Mouse (Mus musculus): ENCODE data around the gene Mosmo. TPM values are rescaled to one million over a fixed set of nuclear protein-coding genes. Genes with fewer than 3 reads are reported as not detected.

The Mosmo gene
- polyA plus RNA-seq, 1 experiment from 2014 or later: 13.5 TPM

DNA sequence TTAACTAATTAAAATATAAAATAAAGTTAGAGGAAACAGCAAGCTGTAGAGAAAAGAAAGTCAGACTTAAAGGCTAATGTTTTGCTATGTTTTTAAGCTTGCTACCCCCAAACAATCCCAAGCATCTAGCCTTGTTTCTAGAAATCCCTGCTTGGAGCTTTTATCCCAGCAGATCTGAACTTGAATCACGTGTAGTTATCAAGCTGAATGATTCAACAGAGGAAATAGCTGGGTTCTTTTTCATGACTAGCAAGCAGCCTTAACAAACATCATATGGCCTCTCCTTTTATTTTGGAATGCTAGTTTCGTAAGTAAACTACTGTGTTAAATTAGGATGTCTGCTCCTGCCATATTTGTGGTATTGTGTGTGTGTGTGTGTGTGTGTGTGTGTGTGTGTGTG is 39.8 kb downstream of the Mosmo start:
- H3K27me3 ChIP-seq (ENCODE audit: low read depth, poor library complexity, severe bottlenecking): no peaks in the 10 kb centered on the region
- no peaks in the 10 kb centered on the region for H3K9me3 ChIP-seq (replicated peaks)
- H3K4me3 ChIP-seq: no peak overlapping the region
- WGBS: 71% methylated on average over 2 of the region's 2 CpGs
- H3K27ac ChIP-seq: no peak overlapping the region
- peaks cover 17% of the 10 kb centered on the region for H3K4me1 ChIP-seq
- no peak for DNase-seq (ENCODE audit: low spot score)
- H3K36me3 ChIP-seq: peaks cover 21% of the 10 kb centered on the region

- Histone ChIP-seq H3K4me3 (no peak overlapping the region), H3K4me1 (peaks cover 17% of the 10 kb centered on the region), H3K27me3 (ENCODE audit: low read depth, poor library complexity, severe bottlenecking) (no peaks in the 10 kb centered on the region), H3K27ac (no peak overlapping the region), H3K36me3 (peaks cover 16% of the 10 kb centered on the region), H3K9me3 (replicated peaks) (no peaks in the 10 kb centered on the region)
- no peak for DNase-seq (ENCODE audit: low spot score)
- 92% methylated on average over 5 of the region's 5 CpGs for WGBS
Observed at GRCm38 (mm10) chr7:120721051-120721450, 43.6 kb downstream of the Mosmo start.

DNA sequence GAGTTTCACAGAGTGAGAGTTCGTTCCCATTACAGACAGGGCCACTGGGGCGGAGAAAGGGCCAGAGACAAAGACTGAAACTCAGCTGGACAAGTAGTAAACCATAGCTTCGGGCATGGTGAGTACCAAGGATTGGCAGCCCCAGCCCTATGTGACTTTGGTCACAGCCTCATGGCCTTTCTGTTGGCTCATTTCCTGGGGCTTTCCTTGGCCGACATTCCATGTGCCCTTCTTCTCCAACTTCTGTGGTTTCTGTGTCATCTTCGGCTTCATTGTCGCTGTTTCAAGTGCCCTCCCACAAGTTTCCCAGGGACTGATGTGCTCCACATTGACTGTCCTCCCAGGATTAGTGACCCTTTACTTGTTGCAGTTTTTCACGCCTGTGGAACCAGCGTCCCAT is 44.0 kb downstream of the Mosmo start:
- Histone ChIP-seq H3K27ac (no peak overlapping the region), H3K9me3 (replicated peaks) (no peaks in the 10 kb centered on the region), H3K4me1 (peaks cover 17% of the 10 kb centered on the region), H3K4me3 (no peak overlapping the region), H3K36me3 (peaks cover 20% of the 10 kb centered on the region), H3K27me3 (ENCODE audit: low read depth, poor library complexity, severe bottlenecking) (no peaks in the 10 kb centered on the region)
- WGBS: 94% methylated on average over 8 of the region's 8 CpGs
- DNase-seq (ENCODE audit: low spot score): no peak

- no peak overlapping the region for H3K4me3 ChIP-seq
- H3K4me1 ChIP-seq: peaks cover 16% of the 10 kb centered on the region
- WGBS: 92% methylated on average over 4 of the region's 4 CpGs
- H3K27ac ChIP-seq: no peak overlapping the region
- peaks cover 22% of the 10 kb centered on the region for H3K36me3 ChIP-seq
- DNase-seq (ENCODE audit: low spot score): no peak
- no peaks in the 10 kb centered on the region for H3K27me3 ChIP-seq (ENCODE audit: low read depth, poor library complexity, severe bottlenecking)
- H3K9me3 ChIP-seq (replicated peaks): no peaks in the 10 kb centered on the region
Observed at GRCm38 (mm10) chr7:120722063-120722462, 44.6 kb downstream of the Mosmo start.

- 81% methylated on average over 8 of the region's 8 CpGs for WGBS
- Histone ChIP-seq H3K4me3 (no peak overlapping the region), H3K27ac (no peak overlapping the region), H3K36me3 (peaks cover 24% of the 10 kb centered on the region), H3K9me3 (replicated peaks) (no peaks in the 10 kb centered on the region), H3K4me1 (peaks cover 9% of the 10 kb centered on the region), H3K27me3 (ENCODE audit: low read depth, poor library complexity, severe bottlenecking) (no peaks in the 10 kb centered on the region)
- DNase-seq (ENCODE audit: low spot score): no peak
Observed at GRCm38 (mm10) chr7:120722839-120723278, 45.4 kb downstream of the Mosmo start.

GRCm38 (mm10) chr7:120727581-120727980 is 50.2 kb downstream of the Mosmo start:
- Histone ChIP-seq H3K4me1 (no peaks in the 10 kb centered on the region), H3K36me3 (peaks cover 28% of the 10 kb centered on the region)

GRCm38 (mm10) chr7:120729635-120730034 is 52.2 kb downstream of the Mosmo start:
- Histone ChIP-seq H3K4me3 (no peak overlapping the region), H3K9me3 (replicated peaks) (no peaks in the 10 kb centered on the region), H3K4me1 (no peaks in the 10 kb centered on the region), H3K27ac (no peak overlapping the region), H3K36me3 (peaks cover 33% of the 10 kb centered on the region), H3K27me3 (ENCODE audit: low read depth, poor library complexity, severe bottlenecking) (no peaks in the 10 kb centered on the region)
- DNase-seq (ENCODE audit: low spot score): no peak
- WGBS: 87% methylated on average over 5 of the region's 5 CpGs

More at GRCm38 (mm10) chr7:120727581-120727980, 50.2 kb downstream of the Mosmo start:
- no peak overlapping the region for H3K27ac ChIP-seq
- H3K4me3 ChIP-seq: no peak overlapping the region
- H3K27me3 ChIP-seq (ENCODE audit: low read depth, poor library complexity, severe bottlenecking): no peaks in the 10 kb centered on the region
- DNase-seq (ENCODE audit: low spot score): no peak
- H3K9me3 ChIP-seq (replicated peaks): no peaks in the 10 kb centered on the region
- 91% methylated on average over 3 of the region's 3 CpGs for WGBS

DNA sequence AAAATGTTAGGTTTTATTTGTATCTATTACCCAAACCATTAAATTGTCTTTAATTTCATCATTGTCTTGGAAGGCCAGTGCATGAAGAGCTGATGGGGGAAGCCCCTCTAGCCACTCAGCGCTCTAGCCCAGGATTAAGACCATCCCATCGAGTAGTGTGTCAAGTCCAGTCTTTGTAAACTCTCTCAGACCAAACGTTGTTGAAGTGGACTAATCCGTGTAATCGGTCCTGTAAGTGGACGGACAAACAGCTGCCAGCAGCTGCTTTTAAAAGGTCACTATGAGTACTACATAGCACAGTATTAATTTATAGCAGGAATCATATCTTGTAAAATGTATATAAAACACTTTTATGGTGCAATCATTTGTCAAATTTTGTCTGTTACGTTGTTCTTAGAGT is 55.5 kb downstream of the Mosmo start:
- no peak overlapping the region for H3K4me3 ChIP-seq
- no peak for DNase-seq (ENCODE audit: low spot score)
- no peaks in the 10 kb centered on the region for H3K4me1 ChIP-seq
- 90% methylated on average over 7 of the region's 7 CpGs for WGBS
- H3K36me3 ChIP-seq: peaks cover 24% of the 10 kb centered on the region
- no peaks in the 10 kb centered on the region for H3K27me3 ChIP-seq (ENCODE audit: low read depth, poor library complexity, severe bottlenecking)
- H3K9me3 ChIP-seq (replicated peaks): no peaks in the 10 kb centered on the region
- H3K27ac ChIP-seq: no peak overlapping the region

DNA sequence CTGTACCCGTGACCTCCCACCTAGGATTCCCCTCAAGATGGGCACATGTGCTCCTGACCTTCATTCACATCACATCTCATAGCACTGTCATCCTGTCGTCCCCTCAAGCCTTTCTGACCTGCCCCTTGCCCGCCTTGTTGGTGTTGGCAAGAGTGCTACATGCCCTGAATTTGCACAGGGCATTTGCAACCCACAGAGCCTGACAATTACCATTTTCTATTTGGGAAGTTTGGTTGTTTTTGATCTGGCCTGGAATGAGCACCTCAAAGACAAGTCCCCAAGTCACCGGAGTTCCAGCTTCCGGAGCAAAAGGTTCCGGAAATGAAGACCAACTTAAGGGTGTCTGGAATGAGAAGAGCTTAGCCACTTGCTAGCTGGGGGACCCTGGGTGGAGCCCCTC is 61.6 kb downstream of the Mosmo start, which contains the start of gene Vwa3a:
Gene Vwa3a, plus strand, starts transcription at position 301 of the 400 bp plus-strand sequence.
- no peaks in the 10 kb centered on the region for H3K9me3 ChIP-seq (replicated peaks)
- DNase-seq (ENCODE audit: low spot score): no peak
- peaks cover 9% of the 10 kb centered on the region; the same call in 1 of the 2 replicates for H3K4me1 ChIP-seq
- H3K36me3 ChIP-seq: peaks cover 5% of the 10 kb centered on the region
- WGBS: 70% methylated on average over 6 of the region's 6 CpGs
- no peaks in the 10 kb centered on the region for H3K27me3 ChIP-seq (ENCODE audit: low read depth, poor library complexity, severe bottlenecking)
- H3K4me3 ChIP-seq: no peak within 1 kb of the TSS
- H3K27ac ChIP-seq: no peak within 1 kb of the TSS

- Histone ChIP-seq H3K27me3 (ENCODE audit: low read depth, poor library complexity, severe bottlenecking) (no peaks in the 10 kb centered on the region), H3K36me3 (peaks cover 1% of the 10 kb centered on the region), H3K4me3 (no peak overlapping the region), H3K9me3 (replicated peaks) (no peaks in the 10 kb centered on the region), H3K4me1 (peaks cover 9% of the 10 kb centered on the region; the same call in 1 of the 2 replicates), H3K27ac (no peak overlapping the region)
- 16% methylated on average over 5 of the region's 5 CpGs for WGBS
- no peak for DNase-seq (ENCODE audit: low spot score)
Observed at GRCm38 (mm10) chr7:120739558-120740101, 62.2 kb downstream of the Mosmo start.

DNA sequence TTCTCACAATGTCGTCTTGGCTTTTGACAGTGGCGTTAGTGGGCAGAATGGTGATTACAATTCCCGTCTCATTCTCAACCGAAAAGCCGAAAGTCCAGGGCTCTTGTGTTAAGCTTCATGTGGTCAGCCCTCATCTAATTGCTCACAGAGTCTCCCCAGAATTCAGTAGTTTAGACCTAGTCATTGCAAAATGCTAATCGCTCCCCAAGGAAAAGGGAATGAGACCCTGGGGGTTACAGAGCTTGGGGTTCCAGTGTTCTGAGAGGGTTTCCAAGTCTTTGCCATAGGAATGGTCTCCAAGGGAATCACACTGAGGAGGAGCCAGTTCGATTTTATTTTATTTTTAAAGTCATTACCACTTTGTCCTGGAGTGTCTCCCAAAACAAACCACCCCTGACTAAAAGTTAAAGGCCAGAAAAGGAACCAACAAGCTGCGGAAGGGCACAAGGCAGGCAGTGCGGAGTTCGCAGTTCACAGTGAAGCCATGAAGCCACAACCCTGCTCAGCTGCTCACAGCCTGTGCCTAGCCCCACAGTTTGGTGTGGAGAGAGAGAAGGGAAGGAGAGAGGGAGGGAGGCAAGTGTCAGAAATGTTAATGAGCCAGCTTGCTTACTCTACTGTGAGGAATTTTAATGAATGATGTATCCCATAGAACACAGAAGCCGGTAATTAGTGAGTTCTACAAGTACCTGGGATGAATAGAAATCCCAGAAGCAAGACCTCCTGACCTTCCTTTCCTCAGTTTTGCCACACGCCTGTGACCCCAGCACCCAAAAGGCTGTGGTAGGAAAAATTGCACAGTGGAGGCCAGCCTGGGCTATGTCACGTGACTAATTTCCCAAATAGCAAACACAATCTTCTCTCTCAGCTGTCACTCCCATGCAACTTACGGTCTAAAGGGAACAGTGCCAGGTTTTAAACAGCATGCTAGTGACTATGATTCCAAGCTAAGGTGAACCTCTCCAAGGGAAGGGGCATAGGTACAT is 66.2 kb downstream of the Mosmo start:
- Histone ChIP-seq H3K36me3 (no peaks in the 10 kb centered on the region), H3K9me3 (replicated peaks) (no peaks in the 10 kb centered on the region), H3K27ac (no peak overlapping the region), H3K4me3 (no peak overlapping the region), H3K4me1 (peaks cover 9% of the 10 kb centered on the region; the same call in 1 of the 2 replicates), H3K27me3 (ENCODE audit: low read depth, poor library complexity, severe bottlenecking) (no peaks in the 10 kb centered on the region)
- no peak for DNase-seq (ENCODE audit: low spot score)
- WGBS: 76% methylated on average over 14 of the region's 14 CpGs

DNA sequence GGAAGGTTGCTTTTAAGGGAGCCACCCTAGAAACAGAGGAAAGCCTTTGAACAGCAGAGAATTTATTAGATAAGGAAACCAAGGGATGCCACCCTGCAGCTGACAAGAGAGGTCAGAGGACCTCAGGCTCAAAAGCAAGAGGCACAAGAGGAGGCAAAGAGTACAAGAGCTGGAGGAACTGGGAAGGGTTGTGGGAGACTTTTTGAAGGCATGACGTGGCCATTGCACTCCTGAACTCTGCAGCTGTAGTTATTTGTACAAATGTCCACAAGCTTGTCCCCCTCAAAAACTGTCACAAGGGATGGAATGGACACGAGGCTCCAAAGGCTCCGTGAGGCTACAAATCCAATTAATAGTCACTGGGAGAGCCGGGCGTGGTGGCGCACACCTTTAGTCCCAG is 67.2 kb downstream of the Mosmo start:
- H3K9me3 ChIP-seq (replicated peaks): no peaks in the 10 kb centered on the region
- H3K27me3 ChIP-seq (ENCODE audit: low read depth, poor library complexity, severe bottlenecking): no peaks in the 10 kb centered on the region
- WGBS: 93% methylated on average over 6 of the region's 6 CpGs
- no peak overlapping the region for H3K27ac ChIP-seq
- no peak overlapping the region for H3K4me3 ChIP-seq
- DNase-seq (ENCODE audit: low spot score): no peak
- no peaks in the 10 kb centered on the region for H3K36me3 ChIP-seq
- H3K4me1 ChIP-seq: peaks cover 6% of the 10 kb centered on the region; the same call in 1 of the 2 replicates

DNA sequence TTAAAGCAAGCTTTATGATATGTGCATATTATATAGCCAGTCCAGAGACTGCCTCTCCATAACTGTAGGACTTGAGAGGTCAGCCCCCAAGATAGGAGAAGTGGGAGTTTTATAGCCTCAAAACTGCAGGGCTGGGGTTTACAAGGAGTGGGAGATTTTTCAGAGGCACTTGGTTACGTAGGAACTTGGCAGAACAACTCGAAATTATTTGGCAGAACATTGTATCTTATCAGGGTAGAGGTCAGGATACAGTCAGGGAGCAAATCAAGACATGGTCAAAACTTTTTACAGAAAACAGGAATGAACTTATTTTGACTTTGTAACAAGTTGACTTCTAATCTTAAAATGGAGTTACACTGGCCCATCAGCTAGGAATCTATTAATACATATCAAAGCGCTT is 68.6 kb downstream of the Mosmo start:
- H3K27ac ChIP-seq: no peak overlapping the region
- H3K4me3 ChIP-seq: no peak overlapping the region
- 0 out of 2 replicates have a peak, but pooled peaks cover 3% of the 10 kb centered on the region for H3K4me1 ChIP-seq
- WGBS: 80% methylated on average over 3 of the region's 3 CpGs
- no peaks in the 10 kb centered on the region for H3K9me3 ChIP-seq (replicated peaks)
- H3K36me3 ChIP-seq: no peaks in the 10 kb centered on the region
- no peaks in the 10 kb centered on the region for H3K27me3 ChIP-seq (ENCODE audit: low read depth, poor library complexity, severe bottlenecking)
- DNase-seq (ENCODE audit: low spot score): no peak
